Mouse (Mus musculus) cerebellum, adult 9-11 months (tissue): ENCODE measurements at regions not wholly inside any gene's neighbourhood (a gene's known extent, or its start where the extent isn't known, plus 50 kb on each side); places are given as distances from the start of the nearest gene placed in this dataset.

Experiments used
- DNase-seq: peaks from one replicate; pipeline ENCODE4 v3.0.0; 2022

- no peak for DNase-seq
These were observed 272.1 kb upstream of the Npvf start for GRCm38 (mm10) chr6:50926313-50926712.

GRCm38 (mm10) chr6:50929503-50929902, 275.3 kb upstream of the Npvf start:
- DNase-seq: no peak

- peak; percentile 84 for DNase-seq
These were observed 279.3 kb upstream of the Npvf start for GRCm38 (mm10) chr6:50933510-50933909.

GRCm38 (mm10) chr6:50934245-50934644, 280.0 kb upstream of the Npvf start:
- no peak for DNase-seq

DNA sequence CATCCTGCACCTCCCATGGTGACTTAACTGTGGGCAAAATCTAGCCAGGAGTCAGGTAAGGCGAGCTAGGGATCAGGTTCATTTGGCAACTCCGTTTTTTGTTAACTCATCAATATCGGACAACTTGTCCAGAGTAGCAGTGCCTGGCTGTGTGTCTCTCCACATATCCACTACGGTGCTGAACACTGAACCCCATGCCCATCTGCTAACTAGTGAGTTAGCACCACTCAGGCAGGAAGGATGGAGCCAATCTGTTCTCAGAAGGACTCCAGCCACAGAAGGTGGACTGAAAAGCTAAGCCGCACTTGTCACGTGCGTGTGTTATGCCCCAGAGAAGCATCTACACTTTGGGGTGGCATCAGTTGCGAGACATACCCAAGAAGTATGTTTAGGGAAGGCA, 282.1 kb upstream of the Npvf start:
- no peak for DNase-seq

DNA sequence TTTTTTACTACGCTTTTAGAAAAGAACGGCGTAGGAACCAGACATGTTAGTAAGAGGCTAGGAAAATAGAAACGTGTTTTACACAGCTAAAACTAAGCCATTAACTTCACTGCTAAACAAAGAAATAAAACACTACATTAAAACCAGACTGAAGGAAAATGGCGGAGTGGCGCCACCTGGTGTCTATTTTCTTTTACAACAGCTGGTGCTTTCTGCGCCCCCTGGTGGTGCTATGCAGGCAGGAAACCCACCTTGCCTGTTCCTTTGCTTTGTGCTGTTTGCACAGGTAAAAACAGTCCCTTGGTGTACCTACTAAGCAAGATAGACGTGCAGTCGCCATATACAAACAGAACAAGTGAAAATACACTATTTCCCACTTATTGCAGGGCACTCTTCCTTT, 282.9 kb upstream of the Npvf start:
- DNase-seq: peak; percentile 46

DNA sequence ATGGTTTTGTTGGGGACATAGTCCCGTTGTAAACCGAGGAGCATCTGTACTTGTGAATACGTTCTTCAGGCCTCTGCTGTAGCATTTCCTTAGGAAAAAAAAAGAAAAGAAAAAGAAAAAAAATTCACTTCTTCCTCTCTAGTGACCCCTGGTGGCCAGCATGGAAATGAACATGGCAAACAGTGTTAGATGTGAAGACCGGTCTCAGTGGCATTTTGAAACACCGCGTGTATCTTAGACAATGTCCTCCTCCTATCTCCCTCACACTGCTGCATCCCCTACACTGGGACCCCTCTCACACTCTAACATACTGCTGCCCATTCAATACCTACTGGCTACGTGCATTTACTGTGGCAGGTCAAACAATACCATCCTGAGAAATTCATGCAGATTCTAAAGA, 284.6 kb upstream of the Npvf start:
- DNase-seq: no peak

DNA sequence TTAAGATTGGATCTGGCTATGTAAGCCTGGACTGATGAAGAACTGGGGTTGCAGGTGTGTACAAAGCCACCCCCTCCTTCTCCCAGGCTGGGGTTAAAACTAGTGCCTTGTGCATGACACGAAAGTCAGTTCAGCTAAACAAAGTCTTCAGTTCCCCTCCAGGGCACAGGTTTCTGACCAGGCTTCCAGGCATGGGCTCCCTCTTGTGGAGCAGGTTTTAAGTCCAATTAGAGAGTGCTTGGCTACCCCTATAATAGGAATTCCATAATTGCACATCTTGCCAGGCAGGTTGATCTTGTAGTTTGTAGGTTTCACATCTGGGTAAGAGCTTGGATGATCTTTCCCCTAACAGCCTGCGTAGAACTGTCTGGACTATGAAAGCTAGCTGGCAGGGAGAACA, 285.2 kb upstream of the Npvf start:
- no peak for DNase-seq

DNA sequence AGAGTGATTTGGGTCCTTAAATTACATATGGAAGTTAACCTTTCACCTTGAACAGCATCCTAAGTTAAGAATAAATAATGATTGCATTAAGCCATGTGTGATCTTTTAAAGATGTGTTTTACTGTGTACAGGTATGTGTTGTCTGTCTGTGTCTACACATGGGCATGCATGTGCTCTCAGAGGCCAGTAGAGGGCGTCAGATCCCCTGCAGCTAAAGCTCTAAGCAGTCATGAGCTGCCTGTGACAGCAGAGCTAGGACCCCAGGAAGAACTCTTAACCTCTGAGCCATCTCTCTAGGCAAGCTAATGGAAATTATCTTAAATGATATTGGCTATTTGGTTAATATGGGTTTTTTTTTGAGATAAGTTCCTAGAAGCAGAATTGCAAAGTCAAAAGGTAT, 285.9 kb upstream of the Npvf start:
- no peak for DNase-seq

- no peak for DNase-seq
These were observed 286.6 kb upstream of the Npvf start for GRCm38 (mm10) chr6:50940641-50941398.

DNA sequence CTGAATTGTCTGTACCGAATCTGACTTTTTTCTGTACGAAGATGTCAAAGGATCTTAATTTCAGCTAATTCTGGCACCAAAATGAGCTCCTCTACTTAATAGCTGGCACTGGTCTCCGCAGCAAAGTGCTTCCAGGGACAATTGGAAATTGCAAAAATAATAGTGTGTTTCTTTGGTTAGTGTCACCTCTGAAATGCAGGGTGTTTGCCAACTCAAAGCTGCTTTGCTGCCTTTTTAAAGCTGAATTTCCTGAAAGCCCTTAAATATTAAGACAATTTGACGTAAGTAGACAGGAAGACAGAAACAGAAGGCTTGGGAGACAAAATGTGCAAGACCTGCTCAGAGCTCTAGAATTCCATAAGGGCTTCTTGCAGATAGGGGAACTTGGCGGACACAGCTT, 288.5 kb upstream of the Npvf start:
- DNase-seq: no peak

DNA sequence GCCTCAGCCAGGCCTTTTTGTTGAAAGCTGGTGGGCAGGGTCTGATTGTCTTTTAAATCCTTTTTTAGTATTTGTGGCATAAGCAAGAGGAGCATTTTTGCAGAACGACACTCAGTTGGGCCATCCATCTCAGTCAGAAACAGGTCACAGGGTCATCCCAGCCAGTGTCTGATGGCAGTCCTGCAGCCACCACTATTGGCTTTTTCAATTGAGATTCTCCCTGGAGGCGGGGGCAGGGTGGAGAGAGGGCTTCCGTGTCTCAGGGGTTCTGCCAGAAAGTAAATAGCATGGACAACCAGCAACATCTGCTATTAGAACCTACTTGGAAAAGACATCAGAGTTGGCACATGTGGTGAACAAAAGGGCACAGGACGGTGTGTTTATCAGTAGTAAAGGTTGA, 293.8 kb upstream of the Npvf start:
- DNase-seq: no peak

DNA sequence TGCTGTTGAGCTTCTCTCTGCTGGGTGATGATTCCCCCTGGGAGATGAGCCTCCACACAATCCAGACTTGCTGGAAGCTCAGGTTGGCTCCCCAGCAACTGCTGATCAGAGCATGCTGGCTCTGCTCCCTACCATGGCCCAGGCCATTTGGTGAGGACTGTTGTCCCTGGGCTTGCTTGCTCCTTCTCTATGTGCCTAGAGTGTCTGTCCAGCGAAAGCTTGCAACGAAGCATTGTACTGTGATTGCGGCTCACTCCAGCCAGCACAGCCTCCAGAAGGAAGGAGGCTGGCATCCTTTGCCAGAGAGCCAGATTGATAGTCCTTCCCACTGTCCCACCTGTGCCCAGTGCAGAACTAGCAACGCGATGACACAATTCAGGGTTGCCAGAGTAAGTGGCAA, 295.1 kb upstream of the Npvf start:
- peak; percentile 21 for DNase-seq

DNA sequence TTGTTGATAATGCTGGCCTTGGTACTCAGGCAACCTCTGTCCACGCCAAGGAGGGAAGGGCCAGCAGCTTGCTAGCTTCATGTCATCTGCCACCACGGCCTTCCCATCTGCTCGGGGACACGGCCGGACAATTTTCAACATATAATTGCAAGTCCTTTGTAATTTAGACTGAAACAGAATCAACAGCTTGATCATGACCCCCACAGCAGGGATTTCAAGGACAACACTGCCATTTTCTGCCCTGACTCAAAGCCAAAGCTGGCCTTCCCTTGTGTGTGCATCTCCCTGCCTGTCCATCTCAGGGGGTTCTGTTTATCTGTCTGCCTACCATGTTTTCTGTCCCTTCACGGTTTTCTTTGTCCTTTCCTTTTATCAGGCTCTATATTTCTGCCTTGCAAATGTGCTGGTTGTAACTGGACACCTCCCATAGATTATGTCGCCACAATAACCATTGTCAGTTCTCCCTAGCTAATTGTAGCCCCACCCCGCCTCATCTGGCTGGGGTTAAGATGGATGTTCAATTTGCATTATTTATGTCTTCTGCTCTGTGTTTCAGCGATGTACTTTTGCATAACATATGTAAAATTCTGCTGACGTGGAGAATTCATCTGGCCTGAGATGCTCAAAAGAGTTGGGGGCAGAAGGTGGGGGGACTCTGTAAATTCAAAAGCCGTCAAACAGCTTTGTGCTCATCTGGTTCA, 295.8 kb upstream of the Npvf start:
- DNase-seq: peak; percentile 36

- no peak for DNase-seq
These were observed 303.2 kb upstream of the Npvf start for GRCm38 (mm10) chr6:50957328-50957900.

- no peak for DNase-seq
These were observed 306.1 kb upstream of the Npvf start for GRCm38 (mm10) chr6:50960341-50960740.

DNA sequence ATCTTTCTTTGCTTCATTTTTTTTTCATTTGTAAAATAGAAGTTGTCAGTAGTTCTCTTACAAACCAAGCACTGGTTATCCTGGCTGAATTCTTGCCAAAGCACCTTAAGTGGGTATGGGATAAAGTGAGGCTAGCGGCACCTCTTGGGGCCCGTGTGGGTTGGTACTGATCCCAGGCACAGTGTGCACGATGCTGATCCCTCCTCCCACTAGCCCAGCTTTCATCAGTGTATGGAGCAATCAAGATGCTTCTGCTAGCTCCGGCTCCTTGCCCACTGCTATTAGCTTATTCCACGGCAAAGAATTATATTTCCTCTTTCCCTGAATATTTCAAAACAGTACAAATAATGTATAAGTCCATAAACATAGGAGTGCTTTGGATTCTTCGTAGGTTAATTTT, 307.4 kb upstream of the Npvf start:
- DNase-seq: no peak

GRCm38 (mm10) chr6:50968546-50968945, 314.3 kb upstream of the Npvf start:
- no peak for DNase-seq

DNA sequence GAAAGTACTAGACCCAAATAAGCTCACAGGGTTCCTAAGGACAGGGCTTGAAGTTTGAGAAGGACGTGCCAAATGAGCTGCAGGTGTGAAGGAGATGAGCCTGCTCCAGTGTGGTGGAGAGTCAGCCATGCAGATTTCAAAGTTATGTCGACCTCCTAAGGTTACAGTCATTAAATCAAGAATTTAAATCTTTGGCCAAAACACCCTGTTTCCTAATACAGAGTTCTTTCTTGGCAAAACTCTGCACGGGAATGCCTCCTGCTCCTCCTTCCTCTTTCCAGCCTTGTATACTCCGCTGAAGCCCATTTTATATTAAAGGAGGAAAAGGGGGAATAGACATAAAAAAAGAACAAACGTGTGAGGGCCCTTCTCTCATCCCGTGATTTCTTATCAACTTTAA, 315.1 kb upstream of the Npvf start:
- no peak for DNase-seq

DNA sequence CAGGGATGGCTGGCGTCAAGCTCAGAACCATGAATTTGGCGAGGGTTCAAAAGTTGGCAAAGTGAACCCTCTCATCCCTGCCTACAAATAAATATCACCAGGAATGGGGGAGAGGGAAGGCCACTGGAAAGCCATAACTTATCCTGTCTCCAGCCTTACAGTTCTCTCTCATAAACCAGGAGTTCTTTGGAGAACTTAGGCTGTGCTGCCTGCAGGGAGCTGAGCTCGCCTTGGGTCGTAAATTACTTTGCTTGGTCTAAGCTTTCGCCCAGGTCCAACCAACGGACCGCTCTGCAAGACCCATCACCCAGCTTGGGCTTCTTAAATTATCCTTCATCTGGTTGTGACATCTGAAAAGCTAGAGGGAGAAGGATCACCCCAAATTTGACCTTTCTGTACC, 315.8 kb upstream of the Npvf start:
- no peak for DNase-seq

DNA sequence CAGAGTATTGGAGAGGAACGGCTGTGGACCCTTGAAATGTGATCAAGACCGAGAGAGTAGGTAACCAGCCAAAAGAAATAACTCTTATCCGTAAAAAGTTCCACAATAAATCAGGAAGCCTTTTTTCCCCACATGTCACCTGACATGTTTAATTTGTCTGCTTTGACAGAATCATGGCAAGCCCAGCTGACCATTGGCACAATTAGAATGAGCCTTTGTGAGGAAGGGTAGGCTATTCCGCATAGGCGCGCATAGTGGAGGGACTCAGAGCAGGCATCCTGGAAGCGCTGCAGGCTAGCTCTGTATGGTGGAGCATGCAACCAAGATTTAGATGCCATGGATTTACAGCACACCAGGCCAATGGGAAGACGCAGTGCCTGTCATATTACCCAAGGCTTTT, 316.5 kb upstream of the Npvf start:
- no peak for DNase-seq

DNA sequence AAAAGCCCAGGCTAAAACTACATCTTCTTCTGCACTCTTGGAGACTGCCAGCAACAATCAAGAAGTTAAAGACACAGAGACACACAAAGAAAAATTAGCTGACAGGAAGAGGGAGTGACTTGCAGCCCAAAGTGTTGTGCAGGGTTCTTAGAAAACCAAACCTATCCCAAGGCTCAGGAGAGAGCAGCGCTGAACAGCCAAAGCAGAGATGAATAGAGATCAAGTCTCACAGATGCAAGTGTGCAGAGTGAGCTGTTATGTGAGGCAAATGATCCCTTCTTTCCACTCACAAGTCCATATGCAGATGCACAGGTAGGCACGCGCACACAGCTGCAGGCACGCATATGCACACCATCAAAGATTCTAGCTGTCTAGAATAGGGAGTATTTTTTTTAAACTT, 318.0 kb upstream of the Npvf start:
- no peak for DNase-seq

DNA sequence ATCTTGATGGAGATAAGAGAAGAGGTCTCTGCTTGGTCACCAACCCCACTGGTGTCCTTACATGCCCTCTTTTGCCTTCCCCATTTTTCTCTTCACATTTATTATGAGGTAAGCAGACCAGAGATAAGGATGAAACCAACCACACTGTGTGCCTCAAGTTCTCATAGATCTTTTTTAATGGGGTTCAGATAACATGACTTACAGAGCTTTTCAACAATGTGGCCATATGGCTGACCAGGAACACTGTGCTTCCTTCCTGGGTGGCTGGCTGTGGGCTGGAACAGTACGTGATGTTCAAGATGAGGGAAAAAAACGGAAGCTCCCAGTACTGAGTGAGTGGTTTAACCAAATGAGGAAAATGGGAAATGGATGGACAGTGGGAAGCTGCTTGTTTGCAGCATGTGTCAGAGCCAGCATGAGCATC, 319.0 kb upstream of the Npvf start:
- DNase-seq: no peak

DNA sequence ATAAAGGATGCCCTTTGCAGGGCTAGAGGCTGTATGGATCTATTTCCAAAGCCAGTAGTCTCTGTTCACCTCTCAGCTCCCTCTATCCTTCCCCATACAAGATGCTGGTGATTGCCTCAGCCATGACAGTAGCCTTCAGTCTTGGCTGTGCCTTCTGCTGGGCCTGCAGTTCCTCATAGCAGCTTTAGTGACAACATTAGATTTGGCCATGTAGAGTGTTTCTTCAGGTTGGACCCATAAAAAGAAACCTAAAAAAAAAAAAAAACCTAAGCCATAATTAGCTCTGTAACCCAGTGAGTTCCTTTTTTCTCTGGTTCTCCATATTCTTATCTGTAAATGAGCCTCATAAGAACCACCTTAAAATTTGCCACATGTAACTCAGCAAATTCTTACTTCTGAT, 319.6 kb upstream of the Npvf start:
- no peak for DNase-seq
